Comparison of ENCODE assay signal across 10 mouse cellular contexts in the genomic region with DNA sequence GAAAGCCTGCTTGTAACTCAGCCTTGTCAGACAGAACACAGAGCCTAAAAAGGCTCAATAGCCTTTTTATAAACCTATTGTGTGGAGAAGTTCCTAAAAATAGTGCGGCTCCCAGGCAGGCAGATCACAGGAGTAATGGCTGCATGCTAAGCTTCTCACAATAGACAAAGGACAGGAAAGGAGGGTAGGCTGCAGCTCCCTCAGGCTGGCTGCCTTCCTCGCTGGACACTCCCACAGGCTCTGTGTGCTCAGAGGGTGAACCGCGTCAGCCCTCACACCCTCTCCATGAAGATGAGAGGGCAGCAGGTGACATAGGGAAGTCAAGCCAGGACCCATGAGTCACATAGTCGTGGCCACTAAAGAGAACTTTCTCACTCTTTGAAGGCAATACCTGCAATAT. TPM values are rescaled to one million over a fixed set of nuclear protein-coding genes. Genes with fewer than 3 reads are reported as not detected.
DNase-seq lines count a peak whose midpoint lies in the region; ATAC-seq and TF ChIP-seq lines count a peak whose summit lies in the region.
"Had no signal": no experiment of that assay in that cellular context is flagged by ENCODE, and none has a peak within 500 bp of the region (broad histone marks: within the 10 kb centered on the region; RNA-seq: fewer than 3 reads in every experiment).

No protein-coding gene starts in this region.

- H3K36me3 ChIP-seq in forebrain, embryonic 15.5 days = no peaks in the 10 kb centered on the region
- no peaks in the 10 kb centered on the region for H3K36me3 ChIP-seq in intestine, embryonic 15.5 days
- no peaks in the 10 kb centered on the region for H3K36me3 ChIP-seq in neural tube, embryonic 13.5 days
- H3K36me3 ChIP-seq: liver, embryonic 13.5 days had no signal

- H3K9me3 ChIP-seq in forebrain, embryonic 15.5 days = no peaks in the 10 kb centered on the region
- no peaks in the 10 kb centered on the region for H3K9me3 ChIP-seq in intestine, embryonic 15.5 days
- H3K9me3 ChIP-seq in neural tube, embryonic 13.5 days = no peaks in the 10 kb centered on the region
- H3K9me3 ChIP-seq: liver, embryonic 13.5 days had no signal

- no peaks in the 10 kb centered on the region for H3K27me3 ChIP-seq in forebrain, embryonic 15.5 days
- no peaks in the 10 kb centered on the region for H3K27me3 ChIP-seq in intestine, embryonic 15.5 days (replicated peaks)
- peaks cover 5% of the 10 kb centered on the region; the same call in 1 of the 2 replicates for H3K27me3 ChIP-seq in neural tube, embryonic 13.5 days
- H3K27me3 ChIP-seq: liver, embryonic 13.5 days had no signal

- peak overlapping the region; percentile 8; the same call in 1 of the 2 replicates for H3K9ac ChIP-seq in forebrain, embryonic 15.5 days (replicated peaks)
- H3K9ac ChIP-seq in intestine, embryonic 15.5 days = no peak overlapping the region
- H3K9ac ChIP-seq in neural tube, embryonic 13.5 days = 0 out of 2 replicates have a peak overlapping the region, but pooled peaks have one; percentile 8
- H3K9ac ChIP-seq: liver, embryonic 13.5 days had no signal

- H3K4me2 ChIP-seq in forebrain, embryonic 15.5 days (replicated peaks) = no peak overlapping the region
- H3K4me2 ChIP-seq in intestine, embryonic 15.5 days (replicated peaks) = no peak overlapping the region
- H3K4me2 ChIP-seq in neural tube, embryonic 13.5 days = no peak overlapping the region
- H3K4me2 ChIP-seq: liver, embryonic 13.5 days had no signal

- TF ChIP-seq CTCF in layer of hippocampus, adult 2 months (conservative IDR thresholded peaks at IDR 0.05) = no peak

- WGBS in forebrain, embryonic 15.5 days = 8% methylated on average over 5 of the region's 5 CpGs
- WGBS in intestine, embryonic 15.5 days = 25% methylated on average over 5 of the region's 5 CpGs
- 8% methylated on average over 5 of the region's 5 CpGs for WGBS in neural tube, embryonic 13.5 days

- H3K4me1 ChIP-seq in forebrain, embryonic 15.5 days = peaks cover 60% of the 10 kb centered on the region
- peaks cover 45% of the 10 kb centered on the region for H3K4me1 ChIP-seq in intestine, embryonic 15.5 days (replicated peaks)
- H3K4me1 ChIP-seq in neural tube, embryonic 13.5 days (replicated peaks) = peaks cover 71% of the 10 kb centered on the region

- H3K4me3 ChIP-seq in layer of hippocampus, adult 2 months = no peak overlapping the region
- H3K4me3 ChIP-seq in forebrain, embryonic 15.5 days = no peak overlapping the region
- no peak overlapping the region for H3K4me3 ChIP-seq in intestine, embryonic 15.5 days (replicated peaks)
- H3K4me3 ChIP-seq in neural tube, embryonic 13.5 days = no peak overlapping the region
- H3K4me3 ChIP-seq: erythroblast, embryonic 14.5 days; liver, embryonic 13.5 days had no signal

- ATAC-seq in forebrain, embryonic 15.5 days (replicated peaks) = peak; percentile 46; the same call in 1 of the 2 replicates
- ATAC-seq in intestine, embryonic 15.5 days = peak; percentile 65
- ATAC-seq in neural tube, embryonic 13.5 days (ENCODE audit: low read depth) = no peak
- ATAC-seq in granulocyte monocyte progenitor cell, adult 5-6 weeks (replicated peaks; ENCODE audit: poor library complexity, severe bottlenecking) = no peak

- no peak for DNase-seq in layer of hippocampus, adult 2 months (ENCODE audit: low spot score in 2 of 2)
- DNase-seq in layer of hippocampus, adult 18-20 months (ENCODE audit: low spot score in 2 of 2) = no peak
- no peak for DNase-seq in ovary, adult 18-20 months (ENCODE audit: low spot score)
- no peak for DNase-seq in layer of hippocampus, postnatal 10 days (ENCODE audit: low spot score in 2 of 2)
- DNase-seq: liver, embryonic 13.5 days had no signal

- peak overlapping the region; percentile 72 for H3K27ac ChIP-seq in layer of hippocampus, adult 2 months
- H3K27ac ChIP-seq in forebrain, embryonic 15.5 days (replicated peaks) = peak overlapping the region; percentile 81
- peak overlapping the region; percentile 70 for H3K27ac ChIP-seq in intestine, embryonic 15.5 days
- peak overlapping the region; percentile 42; the same call in 1 of the 2 replicates for H3K27ac ChIP-seq in neural tube, embryonic 13.5 days (replicated peaks)
- H3K27ac ChIP-seq: liver, embryonic 13.5 days had no signal

RNA-seq across cellular contexts. Expression of gene Sipa1l2, which starts 55.7 kb away (rescaled TPM):
- 10 to 100 TPM; 69.5 to 72.1 TPM for total RNA-seq in layer of hippocampus, adult 2 months (2021)
- total RNA-seq in layer of hippocampus, adult 18-20 months (2021) = 10 to 100 TPM; 62.3 to 68.6 TPM
- 32.0 and 37.1 TPM in 2 replicates for polyA plus RNA-seq in forebrain, embryonic 15.5 days (2015; fragmentation: Nextera tagmentation; extraction: Ambion mirVana)
- 7.4 and 7.6 TPM in 2 replicates for polyA plus RNA-seq in intestine, embryonic 15.5 days (2015; fragmentation: Nextera tagmentation; extraction: Ambion mirVana)
- polyA plus RNA-seq in neural tube, embryonic 13.5 days (2015; fragmentation: Nextera tagmentation; extraction: Ambion mirVana) = 19.7 and 22.9 TPM in 2 replicates
- total RNA-seq in granulocyte monocyte progenitor cell, adult 5-6 weeks (2014; fragmentation: Nextera tagmentation) = 1.0 and 1.4 TPM in 2 replicates
- total RNA-seq in granulocyte monocyte progenitor cell, adult 5-6 weeks (2017) = 1.9 and 2.4 TPM in 2 replicates
- 10 to 100 TPM; 29.9 to 31.2 TPM for total RNA-seq in layer of hippocampus, postnatal 10 days (2021)

Comparison
In these comparisons a context has a peak if more than half of its experiments do, and no peak if none do; other contexts are left out.
1. ATAC-seq: peak in forebrain, embryonic 15.5 days (single experiment) and intestine, embryonic 15.5 days (single experiment); none in neural tube, embryonic 13.5 days (single experiment) and granulocyte monocyte progenitor cell, adult 5-6 weeks (single experiment).
2. RNA of gene Sipa1l2, which starts 55.7 kb away (total RNA-seq): 69.5 to 72.1 TPM in layer of hippocampus, adult 2 months, 62.3 to 68.6 TPM in layer of hippocampus, adult 18-20 months and 29.9 to 31.2 TPM in layer of hippocampus, postnatal 10 days; 1.0 to 2.4 TPM in granulocyte monocyte progenitor cell, adult 5-6 weeks; every median in the first group is over 4 times any median in the second.
3. Peak in every context shown above with its lines, with median percentiles within 50 percentile points of each other: H3K27ac ChIP-seq.